Mouse (Mus musculus): ENCODE measurements around the gene Shc4. TPM values are rescaled to one million over a fixed set of nuclear protein-coding genes. Genes with fewer than 3 reads are reported as not detected.

Shc4 gene
- total RNA-seq, 2 experiments from 2014 or later = 5.8 to 7.3 TPM

- no peak for DNase-seq (ENCODE audit: low spot score in 2 of 2)
Measured at GRCm38 (mm10) chr2:125685441-125686150, 38.4 kb downstream of the Shc4 start.

GRCm38 (mm10) chr2:125684559-125685440 lies 39.1 kb downstream of the Shc4 start:
- no peak for DNase-seq (ENCODE audit: low spot score in 2 of 2)

- DNase-seq (ENCODE audit: low spot score in 2 of 2) = no peak
Measured at GRCm38 (mm10) chr2:125683895-125684294, 40.1 kb downstream of the Shc4 start.

- DNase-seq (ENCODE audit: low spot score in 2 of 2) = no peak
Measured at GRCm38 (mm10) chr2:125681811-125682210, 42.1 kb downstream of the Shc4 start.

- peak; percentile 75 to 86 for DNase-seq (ENCODE audit: low spot score in 2 of 2)
Measured at GRCm38 (mm10) chr2:125672957-125673631, 50.9 kb downstream of the Shc4 start, which contains the start of gene Eid1. TSS of gene Eid1 (plus strand) at chr2:125673095.

- DNase-seq (ENCODE audit: low spot score in 2 of 2) = no peak
Measured at GRCm38 (mm10) chr2:125672568-125672956, 51.4 kb downstream of the Shc4 start.

DNA sequence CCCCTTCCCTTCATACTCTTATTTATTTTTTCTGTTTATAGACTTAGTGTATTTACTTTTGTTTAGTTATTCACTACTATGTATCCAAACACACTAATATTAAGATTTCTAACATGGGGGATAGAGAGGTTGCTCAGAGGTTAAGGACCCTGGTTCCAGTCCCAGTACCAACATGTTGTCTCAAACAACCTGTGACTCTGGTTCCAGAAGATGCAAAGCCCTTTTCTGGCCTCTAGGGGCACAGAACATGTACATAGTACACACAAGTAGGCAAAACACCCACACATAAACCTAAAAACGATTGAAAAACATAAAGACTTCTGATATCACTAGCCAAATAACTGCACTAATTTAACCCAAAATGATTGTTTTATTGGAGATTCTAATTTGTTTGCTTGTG lies 53.1 kb downstream of the Shc4 start:
- DNase-seq (ENCODE audit: low spot score in 2 of 2) = no peak

DNA sequence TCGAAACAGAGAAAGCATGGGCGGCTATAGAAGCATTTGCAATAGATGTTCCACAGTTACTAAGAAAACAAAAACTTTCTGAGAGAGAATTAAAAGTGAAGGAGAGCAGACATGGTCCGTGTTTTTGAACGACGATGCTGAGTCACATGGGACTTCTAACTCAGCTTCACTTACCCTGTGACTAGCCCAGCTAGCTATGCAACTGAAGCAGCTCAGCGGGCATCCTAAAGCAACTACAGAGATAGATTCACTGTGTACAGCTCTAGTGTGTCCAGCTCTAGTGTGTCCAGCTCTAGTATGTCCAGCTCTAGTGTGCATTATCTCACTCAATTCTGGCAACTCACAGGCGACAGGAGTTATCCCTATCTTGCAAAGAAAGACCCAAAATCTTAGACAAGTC lies 56.2 kb downstream of the Shc4 start:
- no peak for DNase-seq (ENCODE audit: low spot score in 2 of 2)

DNA sequence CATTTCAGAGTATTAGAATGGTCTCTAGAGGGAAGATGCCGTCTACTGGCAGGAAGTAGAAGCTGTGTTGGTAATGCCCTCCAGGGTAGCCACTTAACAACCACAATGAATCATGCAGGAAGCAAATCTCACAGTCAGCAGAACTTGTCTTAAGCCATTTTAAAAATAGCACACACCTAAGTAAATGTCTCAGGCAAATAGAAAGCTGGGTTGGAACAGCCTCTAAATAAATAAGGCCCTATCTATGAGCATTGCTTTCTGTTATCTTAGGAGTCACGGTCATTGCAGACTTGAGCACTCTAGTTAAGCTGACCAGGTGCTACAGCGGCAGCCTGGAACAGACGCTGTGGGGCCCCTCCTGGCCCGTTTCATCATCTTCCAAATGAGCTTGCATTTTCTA lies 56.8 kb downstream of the Shc4 start:
- DNase-seq (ENCODE audit: low spot score in 2 of 2) = no peak

DNA sequence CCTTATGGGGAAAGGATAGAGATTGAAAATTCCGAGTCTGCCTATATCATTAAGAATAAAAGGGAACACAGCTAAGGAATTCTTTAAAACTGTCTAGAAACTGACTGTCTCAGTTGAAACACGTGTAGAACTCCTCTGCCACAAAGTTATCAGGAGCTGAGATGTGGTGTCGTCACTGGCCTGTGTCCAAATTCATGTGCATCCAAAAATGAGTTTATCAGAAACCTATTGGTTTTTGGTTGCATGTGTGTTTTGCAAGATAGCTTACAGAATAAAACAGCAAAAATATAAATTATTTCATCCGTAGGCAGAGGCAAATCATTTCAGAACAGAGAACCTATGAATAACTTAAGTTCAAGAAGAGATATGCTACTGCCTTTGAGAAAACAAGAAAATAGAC lies 57.3 kb downstream of the Shc4 start:
- no peak for DNase-seq (ENCODE audit: low spot score in 2 of 2)

DNA sequence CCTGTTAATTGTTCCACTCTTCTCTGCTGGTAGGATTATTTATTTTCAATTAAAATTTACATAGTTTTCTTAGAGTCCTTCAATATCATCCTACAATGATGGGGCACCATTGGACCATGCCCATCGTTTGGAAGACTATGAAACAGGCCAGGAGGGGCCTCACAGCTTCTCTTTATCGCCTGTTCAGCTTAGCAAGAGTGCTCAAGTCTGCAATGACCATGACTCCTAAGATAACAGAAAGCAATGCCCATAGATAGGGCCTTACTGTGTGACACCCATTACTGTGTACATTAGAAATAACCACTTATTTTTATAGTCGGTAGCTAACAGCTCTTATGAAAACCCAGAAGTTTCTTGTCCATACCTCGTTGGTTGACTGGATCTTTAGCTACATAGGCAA lies 58.0 kb downstream of the Shc4 start:
- DNase-seq (ENCODE audit: low spot score in 2 of 2) = no peak

DNA sequence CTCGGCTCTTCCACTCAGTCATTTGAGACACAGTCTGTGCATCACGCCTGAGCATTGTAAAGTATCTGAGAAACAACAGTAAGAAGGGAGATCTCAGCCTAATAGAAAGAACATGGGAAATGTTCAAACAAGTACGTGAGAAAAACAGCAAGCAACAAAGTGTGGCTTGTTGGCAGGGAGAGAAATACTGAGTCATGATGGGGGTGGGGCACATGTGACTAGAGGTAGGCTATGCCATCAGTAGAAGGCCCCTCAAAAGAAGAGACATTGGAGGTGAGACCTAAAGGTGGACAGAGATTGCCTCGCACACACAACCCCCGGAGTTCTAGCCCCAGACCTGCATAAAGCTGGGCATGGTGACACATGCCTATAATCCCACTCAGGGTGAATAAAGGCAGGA lies 58.7 kb downstream of the Shc4 start:
- no peak for DNase-seq (ENCODE audit: low spot score in 2 of 2)

DNA sequence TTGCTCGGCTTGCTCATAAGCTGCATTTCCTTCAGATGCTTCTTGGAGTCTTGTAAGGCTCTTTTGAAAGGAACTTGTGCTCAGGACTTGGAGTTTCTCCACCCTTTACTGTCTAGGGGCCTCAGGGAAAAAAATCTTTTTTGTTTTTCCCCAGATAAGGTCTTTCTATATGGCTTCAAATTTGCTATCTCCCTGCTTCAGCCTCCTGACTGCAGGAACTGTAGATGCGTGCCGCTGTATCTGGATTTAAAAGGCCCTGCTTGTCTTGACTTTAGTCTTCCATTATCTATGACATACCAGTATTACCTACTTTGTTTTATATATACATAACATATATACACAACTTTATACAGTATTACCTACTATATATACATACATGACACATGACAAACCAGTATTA lies 61.4 kb downstream of the Shc4 start:
- no peak for DNase-seq (ENCODE audit: low spot score in 2 of 2)

DNA sequence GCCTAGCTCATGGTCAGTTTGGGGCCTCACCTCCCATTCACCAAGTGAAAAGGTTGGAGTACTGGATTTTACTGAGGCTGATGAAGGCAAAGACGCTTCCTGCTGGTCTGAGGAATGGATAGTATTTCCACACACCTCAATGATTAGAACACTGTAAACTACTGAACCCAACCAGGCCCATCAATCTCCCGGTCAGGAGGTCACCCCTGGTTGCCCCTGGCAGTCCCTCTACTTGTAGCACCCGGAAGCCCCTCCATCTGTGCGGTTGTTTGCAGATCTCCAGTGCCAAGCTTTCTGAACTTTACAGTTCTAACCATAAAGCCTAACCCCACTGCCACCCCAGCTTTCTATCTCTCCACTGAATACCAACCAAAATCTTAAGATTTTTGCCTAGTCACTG lies 62.8 kb downstream of the Shc4 start:
- DNase-seq (ENCODE audit: low spot score in 2 of 2) = no peak

DNA sequence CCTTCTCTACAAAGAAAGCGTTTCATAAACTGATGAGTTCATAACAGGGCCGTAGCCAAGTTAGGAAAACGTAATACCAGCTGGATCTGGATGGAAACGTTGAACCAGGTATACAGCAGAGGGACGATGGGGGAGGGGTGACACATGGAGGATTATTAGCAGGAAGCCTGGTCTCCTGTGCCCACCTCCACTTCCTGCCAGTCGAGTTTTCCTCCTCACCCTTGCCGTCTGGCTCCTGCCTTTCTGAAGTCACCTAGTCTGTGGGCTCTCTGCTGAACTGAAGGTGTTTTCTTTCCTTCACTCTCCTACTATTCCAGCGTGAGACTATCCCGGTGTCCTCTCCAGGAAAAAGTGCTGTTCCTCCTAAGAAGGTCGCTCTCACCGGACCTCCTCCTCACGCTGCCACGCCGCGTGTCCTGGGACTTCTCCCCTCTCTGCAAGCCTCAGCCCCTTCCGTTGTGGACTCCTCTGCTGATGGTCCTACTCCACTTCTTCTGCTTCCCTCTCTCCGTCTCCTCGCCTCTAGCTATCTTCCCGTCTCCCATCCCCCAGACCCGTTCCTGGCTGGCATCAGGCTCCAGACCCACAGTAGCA lies 63.3 kb downstream of the Shc4 start:
- DNase-seq (ENCODE audit: low spot score in 2 of 2) = no peak

DNA sequence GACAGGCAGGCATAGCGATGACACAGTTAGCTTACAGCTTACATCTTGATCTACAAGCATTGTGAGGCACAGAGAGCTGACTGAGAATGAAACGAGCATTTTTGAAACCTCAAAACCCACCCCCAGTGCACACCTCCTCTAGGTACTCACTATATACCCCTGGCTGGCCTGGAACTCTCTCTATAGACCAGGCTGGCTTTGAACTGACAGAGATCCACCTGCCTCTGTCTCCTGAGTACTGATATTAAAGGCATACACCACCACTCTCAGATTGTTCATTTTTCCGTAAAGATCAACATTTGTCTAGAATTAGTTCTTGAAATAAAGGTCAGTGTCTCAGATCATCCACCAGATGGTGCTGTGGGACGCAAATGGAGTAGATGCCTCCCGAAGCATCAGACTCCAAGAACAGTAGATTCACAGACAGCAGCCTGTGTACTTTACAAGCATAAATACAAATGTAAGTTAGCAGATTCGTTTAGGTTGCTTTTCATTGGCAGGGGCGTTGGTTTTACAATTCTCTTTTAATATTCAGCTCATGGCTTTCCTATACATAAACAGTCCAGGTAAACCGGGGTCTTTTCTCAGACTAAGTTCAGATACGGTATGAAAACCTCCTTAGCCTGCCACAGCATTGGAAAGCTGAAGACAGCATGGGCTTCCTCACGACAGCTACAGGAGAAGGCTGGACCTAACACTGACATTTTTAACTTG lies 64.0 kb downstream of the Shc4 start:
- peak; percentile 60 to 86 for DNase-seq (ENCODE audit: low spot score in 2 of 2)

DNA sequence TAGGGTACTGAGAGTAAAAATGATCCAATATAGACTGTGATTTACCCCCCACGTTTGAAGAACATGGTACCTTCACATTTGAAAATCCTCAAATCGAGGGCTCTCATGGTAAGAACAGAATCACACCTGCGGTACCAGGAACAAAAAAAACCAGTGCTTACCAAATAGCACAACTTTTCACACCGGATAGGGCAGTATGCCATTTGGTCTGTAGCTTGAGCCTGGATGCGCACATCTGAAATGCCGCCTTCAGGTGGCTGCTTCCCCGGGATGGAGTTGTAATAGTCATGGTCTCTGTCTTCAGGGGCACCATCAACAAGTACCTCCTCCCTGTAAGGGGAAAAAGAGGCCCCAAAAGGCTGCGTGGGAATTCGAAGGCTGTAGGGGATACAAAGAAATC lies 68.6 kb downstream of the Shc4 start:
- no peak for DNase-seq (ENCODE audit: low spot score in 2 of 2)

GRCm38 (mm10) chr2:125653286-125653685 lies 70.7 kb downstream of the Shc4 start:
- DNase-seq (ENCODE audit: low spot score in 2 of 2) = no peak

- no peak for DNase-seq (ENCODE audit: low spot score in 2 of 2)
Measured at GRCm38 (mm10) chr2:125651563-125651962, 72.4 kb downstream of the Shc4 start.

DNA sequence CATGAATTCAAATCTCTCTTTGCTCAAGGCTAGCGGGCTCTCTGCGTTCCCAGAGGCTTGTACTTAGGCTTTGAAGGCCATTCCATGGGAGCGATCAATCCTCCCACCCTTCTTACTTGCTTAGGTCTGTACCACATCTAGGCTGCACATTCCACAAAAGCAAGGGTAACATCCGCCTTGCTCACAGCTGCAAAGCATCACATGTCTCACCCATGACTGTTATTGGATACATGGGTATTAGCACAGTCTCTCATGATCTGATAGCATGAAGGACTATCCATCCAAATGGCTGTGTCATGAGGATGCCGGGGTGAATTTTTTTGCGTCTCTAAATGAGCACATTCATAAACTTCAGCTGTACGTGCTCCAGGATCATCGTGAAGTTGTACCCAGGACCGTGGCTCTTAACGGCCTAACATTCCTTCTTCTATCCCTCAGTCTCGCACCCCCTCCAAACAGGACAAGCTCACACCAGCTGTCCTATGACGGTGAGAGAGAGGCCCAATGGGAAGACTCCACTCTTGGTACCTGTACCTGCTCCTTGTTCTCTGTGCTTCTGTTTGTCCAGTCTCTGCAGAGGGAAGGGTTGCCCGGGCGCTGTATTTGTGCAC lies 73.1 kb downstream of the Shc4 start:
- DNase-seq (ENCODE audit: low spot score in 2 of 2) = no peak

Data from layer of hippocampus, postnatal 14 days (tissue).